Mouse (Mus musculus): ENCODE measurements around the gene Por.

- TF ChIP-seq CTCF (IDR thresholded peaks at IDR 0.05; ENCODE audit: low read depth, low read length) (peak; percentile 57), POLR2A (IDR thresholded peaks at IDR 0.05; ENCODE audit: extremely low read depth, insufficient read depth, low read length) (0 out of 2 replicates have a peak, but pooled peaks have one; percentile 14)
These were observed 37.6 kb upstream of the Por start, which contains the start of gene Rhbdd2 for GRCm38 (mm10) chr5:135632117-135632796.

Data from liver, adult 2 months (tissue).